Mouse (Mus musculus) small intestine, adult 2 months (tissue): Measurements from ENCODE around the gene Man1c1.

Experiments used
- CTCF ChIP-seq: fragments of 200-500 bp; IDR thresholded peaks from 2 replicates; pipeline ENCODE4 v1.5.1; 2012; ENCODE audit warnings: low read depth, mild to moderate bottlenecking, control low read depth, inconsistent platforms, low read length, moderate library complexity, mixed read lengths; ENCODE audit not compliant: insufficient replicate concordance, insufficient read length; ENCODE audit errors: extremely low read depth
- POLR2A ChIP-seq: fragments of 200-500 bp; IDR thresholded peaks from 2 replicates; pipeline ENCODE4 v1.6.1; 2012; ENCODE audit warnings: low read depth, mild to moderate bottlenecking, control low read depth, inconsistent platforms, low read length, moderate library complexity

DNA sequence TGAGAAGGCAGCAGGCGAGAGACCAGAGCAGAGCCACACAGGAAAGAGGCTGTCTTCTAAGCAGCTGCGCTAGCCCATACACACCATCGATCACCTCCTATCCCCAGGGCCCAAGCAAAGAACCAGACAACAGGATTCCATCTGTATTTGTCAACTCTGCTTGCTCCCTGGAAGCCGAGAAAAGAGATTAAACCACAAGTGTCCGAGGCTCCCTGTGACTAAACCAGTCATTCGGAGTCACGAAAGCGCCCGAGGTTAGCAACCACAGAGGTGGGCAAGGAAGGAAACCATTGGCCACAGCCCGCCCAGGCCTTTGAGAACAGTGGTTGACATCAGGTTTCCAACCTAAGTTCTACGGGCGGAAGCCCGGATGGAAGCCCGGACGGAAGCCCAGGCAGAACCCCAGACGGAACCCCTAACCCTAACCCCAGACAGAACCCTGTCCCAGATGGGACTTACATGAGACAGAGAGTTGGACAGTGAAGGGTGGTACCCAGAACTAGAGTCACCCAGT lies 32.4 kb downstream of the Man1c1 start:
- TF ChIP-seq CTCF = no peak
- no peak for TF ChIP-seq POLR2A
